Mouse (Mus musculus) testis, adult 2 months (tissue): ENCODE measurements around the gene Fance.

Experiments
- CTCF ChIP-seq: fragments of 200-500 bp; IDR thresholded peaks from 2 replicates; pipeline ENCODE4 v1.5.1; 2012; ENCODE audit warnings: low read depth, mild to moderate bottlenecking, inconsistent platforms, low read length, moderate library complexity; ENCODE audit not compliant: control insufficient read depth, insufficient read depth, insufficient replicate concordance
- POLR2A ChIP-seq: fragments of 200-500 bp; IDR thresholded peaks from 2 replicates; pipeline ENCODE4 v1.6.1; 2012; ENCODE audit warnings: low read depth, mild to moderate bottlenecking, inconsistent platforms, low read length, moderate library complexity; ENCODE audit not compliant: control insufficient read depth

- TF ChIP-seq POLR2A: no peak
- TF ChIP-seq CTCF: no peak
Observed at GRCm38 (mm10) chr17:28312232-28313211, 797 bp upstream of the Fance start.
